Mouse (Mus musculus) right cerebral cortex, postnatal 10 days (tissue): Measurements from ENCODE around the gene Zfp184.
"Not testable (repeated sequence)": the region's sequence is repeated elsewhere in the genome, so short reads cannot be mapped to it uniquely, and the experiment has no call there.

ENCODE experiments used
- DNase-seq, 2 experiments: peaks; one replicate each; pipeline ENCODE4 v3.0.0; 2021; ENCODE audit warnings: low spot score in 2 of 2

Zfp184 gene

DNA sequence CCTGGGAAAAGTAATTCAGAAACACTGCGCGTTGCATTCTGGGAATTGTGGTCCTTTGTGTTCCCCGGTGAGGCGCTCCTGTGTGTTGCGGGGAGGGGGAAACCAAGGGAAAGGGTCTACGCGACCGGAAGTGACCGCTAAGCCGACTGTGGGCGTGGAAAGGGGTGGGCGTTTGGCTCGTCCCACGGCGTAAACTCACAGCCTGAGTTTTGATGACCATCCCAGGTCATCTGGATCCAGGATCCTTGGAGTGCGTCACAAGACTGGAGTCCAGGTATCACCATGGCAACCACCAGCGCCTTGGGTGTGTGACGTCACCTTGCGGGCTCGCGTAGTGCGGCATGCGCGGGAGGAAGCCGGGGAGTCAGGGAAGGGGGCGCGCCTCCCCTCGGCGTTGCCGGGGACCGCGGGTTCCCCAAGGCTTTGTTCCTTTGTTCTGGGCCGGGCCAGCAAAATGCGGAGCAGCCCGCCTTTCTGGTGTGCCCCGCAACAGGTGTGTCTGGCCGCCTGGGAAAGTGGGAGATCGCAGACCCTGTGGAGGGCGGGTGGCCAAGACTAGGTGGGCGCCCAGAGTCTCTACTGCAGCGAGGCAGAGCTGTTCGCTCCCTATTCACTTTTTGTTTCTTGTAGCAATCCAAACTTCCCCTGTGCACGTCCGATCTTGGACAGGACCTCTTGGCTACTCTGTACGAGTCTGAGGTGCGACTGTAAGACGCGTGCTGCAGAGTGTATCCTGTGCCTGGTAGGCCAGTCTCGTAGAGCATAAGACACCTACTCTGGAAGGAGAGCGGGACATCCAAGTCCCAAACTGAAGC, at the start of gene Zfp184:
Zfp184 (plus strand) TSS at position 169 of the 815 bp plus-strand sequence.
- DNase-seq, result peak; percentile 95 to 96

DNA sequence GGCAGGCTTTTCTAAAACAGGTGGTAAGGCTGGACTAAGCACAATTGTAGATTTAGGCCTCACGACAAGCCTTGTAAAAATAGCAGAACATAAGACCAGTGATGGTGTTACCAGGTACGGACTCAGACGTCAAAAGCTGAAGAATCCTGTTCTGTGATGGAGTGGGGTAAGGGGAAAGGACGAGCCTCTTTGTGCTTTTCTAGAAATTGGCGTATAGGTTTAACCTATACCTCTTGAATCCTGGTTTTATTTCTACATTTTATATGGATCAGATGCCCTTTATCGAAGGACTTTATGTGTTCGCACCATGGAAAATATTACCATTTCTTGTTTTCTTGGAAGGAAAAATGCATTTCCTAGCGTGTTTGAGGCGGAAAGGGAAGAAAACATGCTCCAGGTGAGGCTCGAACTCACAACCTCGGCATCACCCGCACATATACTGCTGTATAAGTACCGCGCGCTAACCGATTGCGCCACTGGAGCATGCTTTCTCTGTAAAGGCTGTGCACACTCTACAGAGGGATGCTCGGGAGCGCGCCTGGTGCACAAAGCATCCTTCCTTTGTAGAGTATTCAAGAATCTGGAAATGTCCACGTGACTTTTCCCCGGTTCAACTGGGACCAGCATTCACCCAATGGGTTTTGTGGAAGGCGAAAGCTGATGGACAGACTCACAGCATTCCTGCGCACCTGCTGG, 48.2 kb upstream of the Zfp184 start:
- DNase-seq, result peak; percentile 92 to 93

DNA sequence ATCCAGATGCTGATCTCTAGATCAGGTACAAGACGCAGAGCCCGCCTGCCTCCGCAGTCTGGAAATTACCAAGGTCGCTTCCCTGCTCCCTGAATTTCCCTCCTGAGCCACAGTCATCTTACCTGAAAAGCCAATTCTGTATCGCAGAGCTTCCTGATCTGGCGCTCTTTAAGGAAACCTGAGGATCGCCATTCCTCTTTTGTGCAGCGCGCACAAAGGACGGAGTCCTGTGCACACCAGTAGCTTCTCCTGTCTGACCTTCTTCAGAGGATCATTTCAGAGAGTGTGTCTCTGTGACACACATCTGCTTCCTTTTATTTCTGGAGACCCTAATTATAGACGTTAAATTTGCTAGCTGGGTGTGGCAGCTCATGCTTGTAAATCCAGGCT, 47.7 kb upstream of the Zfp184 start:
- no peak for DNase-seq

DNA sequence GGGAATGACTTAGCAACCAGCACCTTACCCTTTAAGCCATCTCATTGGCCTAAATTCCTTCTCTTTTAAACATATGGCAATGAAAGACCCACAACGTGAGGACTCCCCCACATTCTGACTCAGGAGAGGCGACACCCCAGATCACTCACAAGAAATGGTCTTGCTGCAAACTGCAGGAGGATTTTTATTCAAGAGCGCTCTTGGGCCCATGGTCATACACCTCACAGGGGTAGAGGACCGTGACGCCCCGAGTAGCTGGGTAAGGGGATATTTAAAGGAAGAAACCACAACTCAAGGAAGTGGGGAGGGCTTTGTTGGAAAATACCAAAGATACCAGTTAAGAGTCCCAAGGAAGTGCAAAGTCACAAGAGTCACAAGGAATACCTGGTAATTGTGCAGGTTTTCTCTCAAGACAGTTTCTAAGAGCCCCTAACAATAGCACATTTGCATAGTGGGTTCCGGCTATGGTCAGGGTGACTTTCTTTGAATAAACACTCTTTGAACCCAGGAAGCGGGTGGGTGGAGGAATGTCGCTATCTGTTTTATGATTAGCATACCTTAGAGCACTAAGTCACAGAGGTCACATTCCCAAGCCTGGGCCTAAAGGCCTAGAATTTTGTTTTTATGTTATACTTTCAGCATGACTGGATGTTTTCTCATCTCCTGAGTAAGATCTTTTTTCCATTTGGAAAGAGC, 43.9 kb upstream of the Zfp184 start:
- DNase-seq, result not testable (repeated sequence)

DNA sequence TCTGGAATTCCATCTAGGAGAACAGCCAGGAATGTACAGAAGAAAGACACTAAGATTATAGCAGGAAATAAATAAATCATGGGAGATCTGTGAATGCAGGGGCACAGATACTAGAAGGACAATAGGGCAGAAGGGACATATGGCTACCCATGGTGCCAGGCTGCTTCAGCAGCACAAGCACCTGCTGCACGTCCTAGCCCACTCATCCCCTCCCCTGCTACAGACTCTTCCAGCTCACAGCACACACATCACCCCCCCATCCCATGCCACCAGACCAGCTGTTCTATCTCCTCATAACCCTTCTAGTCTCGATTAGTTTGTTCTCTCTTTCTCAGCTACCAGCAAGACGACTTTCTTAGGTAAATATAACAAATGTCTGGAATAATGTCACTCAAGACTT, 41.4 kb upstream of the Zfp184 start:
- no peak for DNase-seq

DNA sequence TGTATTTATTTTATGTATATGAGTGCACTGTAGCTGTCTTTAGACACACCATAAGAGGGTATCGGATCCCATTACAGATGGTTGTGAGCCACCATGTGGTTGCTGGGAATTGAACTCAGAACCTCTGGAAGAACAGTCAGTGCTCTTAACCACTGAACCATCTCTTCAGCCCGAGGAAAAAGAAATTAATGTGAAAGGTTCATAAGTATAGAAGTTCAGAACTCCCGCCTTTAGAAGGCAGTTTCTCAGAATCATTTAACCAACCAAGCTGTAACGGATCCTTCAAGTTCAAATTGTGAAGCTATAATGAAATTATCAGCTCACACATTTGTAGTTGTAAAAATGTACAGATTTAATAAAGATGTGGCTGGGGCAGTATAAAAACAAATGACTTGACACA, 40.8 kb upstream of the Zfp184 start:
- not testable (repeated sequence) for DNase-seq

DNA sequence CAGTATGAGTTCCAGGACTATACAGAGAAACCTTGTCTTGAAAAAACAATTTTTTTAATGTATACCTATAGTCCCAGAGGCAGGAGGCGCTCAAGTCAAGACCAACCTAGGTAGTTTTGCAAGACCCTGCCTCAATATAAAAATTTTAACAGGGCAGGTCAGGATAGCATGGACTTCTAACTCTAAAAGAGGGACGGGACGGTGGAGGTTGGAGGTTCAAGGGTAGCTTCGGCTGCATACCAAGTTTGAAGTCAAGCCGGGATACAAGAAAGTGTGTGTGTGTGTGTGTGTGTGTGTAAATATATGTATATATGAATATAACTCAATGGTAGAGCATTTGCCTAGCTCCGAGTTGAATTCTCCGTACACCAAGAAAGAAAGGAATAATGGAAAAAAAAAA, 38.6 kb upstream of the Zfp184 start:
- DNase-seq, result no peak

DNA sequence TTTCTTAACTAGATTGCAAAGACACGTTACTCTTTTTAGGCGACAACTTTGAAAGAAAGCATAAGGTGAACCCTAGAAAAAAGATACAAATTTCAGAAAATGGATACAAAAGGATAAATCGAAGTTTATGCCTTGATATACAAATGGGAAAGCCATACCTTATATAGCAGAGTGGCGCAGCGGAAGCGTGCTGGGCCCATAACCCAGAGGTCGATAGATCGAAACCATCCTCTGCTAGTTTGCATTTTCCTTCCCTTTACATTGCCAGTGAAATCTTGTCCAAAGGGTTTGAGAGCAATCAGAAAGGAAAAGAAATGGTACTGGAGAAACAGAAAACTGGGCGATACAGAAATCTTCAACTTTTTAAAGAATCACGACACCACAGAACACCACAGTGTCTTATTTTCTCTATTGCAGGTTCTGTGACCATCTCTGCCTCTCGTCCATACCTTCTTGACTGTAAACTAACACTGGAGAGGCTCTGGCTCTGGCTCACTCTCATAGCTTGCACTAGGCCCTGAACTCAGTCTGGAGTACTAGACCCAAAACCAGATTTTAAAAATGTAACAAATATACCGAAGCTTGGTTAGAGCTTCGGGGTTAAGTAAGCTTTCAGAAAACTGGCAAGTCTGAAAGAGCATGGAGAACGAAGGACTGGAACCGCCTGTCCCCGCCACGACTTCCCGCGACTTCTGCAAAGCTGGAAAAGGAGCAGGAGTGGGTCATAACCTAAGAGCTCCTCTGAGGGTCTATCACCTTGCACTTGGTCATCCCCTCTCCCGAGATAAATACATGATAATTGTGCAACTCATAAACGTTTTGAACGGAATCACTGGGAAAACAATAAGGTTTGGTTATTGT, 37.7 kb upstream of the Zfp184 start:
- DNase-seq, result no peak

DNA sequence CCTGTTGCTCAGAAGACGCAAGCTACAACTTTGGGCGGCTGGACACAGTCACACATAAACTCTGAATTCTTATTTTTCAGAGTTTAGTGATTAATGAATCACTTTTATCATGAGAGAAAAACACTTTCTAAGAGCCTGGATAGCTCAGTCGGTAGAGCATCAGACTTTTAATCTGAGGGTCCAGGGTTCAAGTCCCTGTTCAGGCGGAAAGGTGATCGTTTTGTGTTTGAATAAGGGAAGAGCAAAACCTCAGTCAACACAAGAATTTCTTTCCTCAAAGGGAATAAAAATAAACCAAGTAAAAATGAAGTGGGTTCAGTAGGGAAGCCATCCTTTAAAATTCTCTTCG, 37.1 kb upstream of the Zfp184 start:
- DNase-seq, result not testable (repeated sequence)

DNA sequence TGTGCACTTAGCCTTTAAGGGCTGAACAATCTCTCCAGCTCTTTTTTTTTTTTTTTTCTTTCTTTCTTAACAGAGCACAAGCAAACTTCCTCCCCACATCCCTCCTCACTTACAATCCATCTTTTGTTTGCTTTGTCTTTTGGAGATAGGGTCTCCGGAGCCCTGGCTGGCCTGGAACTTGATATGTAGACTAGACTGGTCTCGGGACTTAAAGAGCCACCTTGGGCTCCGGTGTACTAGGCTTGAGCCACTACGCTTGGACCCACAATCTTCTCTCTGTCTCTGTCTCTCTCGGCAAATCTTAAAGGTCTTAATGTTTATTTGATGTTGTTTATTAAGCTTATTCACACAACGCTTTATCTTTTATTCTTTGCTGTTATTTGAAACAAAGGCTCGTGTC, 34.2 kb upstream of the Zfp184 start:
- no peak for DNase-seq

DNA sequence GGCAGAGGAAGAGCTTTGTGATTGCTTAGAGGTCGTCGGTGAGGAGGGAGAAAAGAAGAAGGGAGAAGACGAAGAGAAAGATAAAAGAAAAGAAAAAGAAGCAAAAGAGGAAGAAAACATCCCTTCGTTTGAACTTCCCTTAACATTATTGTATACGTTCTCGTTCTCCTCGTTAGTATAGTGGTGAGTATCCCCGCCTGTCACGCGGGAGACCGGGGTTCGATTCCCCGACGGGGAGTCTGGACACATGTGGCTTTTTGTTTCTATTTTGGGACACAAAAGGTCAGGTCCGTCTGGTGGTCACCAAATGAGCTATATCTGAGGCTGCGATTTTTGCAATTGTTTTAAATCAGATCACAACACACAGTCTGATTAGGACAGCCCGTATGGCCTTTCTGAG, 33.7 kb upstream of the Zfp184 start:
- peak in 1 of 2 experiments; percentile 63 for DNase-seq

DNA sequence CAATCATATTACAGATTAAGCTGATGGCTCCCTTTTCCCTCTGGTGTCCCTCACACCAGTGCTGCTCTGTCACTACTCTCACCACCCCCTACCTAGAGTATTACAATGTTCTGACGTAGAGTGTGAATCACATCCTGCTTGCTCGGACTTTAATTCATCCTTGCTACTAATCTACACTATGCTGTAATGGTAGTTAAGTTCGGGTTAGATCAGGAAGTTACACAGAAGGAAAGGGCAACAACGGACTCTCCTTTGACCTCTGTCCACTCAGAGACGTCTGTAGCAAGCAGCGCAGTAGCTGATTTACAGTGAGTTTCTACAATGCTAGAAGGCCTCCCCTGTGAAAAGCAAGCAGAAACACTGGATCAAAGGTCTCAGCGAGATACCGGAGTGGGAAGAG, 31.0 kb upstream of the Zfp184 start:
- no peak for DNase-seq

DNA sequence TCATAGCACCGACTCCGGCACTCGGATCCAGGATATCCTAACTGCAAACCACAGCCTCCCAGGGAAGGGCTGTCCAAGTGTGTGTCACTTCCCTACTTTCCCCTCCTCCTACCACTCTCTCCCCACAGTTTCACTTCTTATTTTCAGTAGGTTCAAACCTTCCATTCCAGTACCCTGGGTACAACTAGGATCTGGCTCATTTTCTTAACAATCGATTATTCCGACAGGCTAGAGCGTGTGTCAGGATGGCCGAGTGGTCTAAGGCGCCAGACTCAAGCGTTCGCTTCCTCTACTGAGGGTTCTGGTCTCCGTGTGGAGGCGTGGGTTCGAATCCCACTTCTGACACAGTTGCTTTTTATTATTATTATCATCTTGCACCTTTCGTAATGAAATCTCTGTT, 30.3 kb upstream of the Zfp184 start:
- peak in 1 of 2 experiments; percentile 52 for DNase-seq

DNA sequence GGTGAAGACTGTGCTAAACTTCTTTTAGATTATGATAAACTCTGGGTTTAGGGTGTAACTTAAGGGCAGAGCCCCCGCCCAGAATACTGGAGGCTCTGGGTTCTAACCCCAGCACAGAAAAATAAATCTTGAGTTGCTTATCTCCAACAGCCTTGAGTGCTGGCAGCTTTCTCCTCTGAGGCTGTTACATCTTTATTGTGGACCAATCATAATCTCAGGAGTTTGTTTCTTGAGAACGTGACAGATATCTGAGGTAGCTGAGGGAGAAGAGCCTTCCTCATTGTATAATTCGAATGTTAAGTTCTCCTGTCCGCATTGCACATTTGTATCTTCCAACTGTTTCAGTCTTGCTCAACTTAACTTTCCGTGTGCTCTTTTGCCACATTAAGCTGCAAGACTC, 29.4 kb upstream of the Zfp184 start:
- DNase-seq, result no peak

DNA sequence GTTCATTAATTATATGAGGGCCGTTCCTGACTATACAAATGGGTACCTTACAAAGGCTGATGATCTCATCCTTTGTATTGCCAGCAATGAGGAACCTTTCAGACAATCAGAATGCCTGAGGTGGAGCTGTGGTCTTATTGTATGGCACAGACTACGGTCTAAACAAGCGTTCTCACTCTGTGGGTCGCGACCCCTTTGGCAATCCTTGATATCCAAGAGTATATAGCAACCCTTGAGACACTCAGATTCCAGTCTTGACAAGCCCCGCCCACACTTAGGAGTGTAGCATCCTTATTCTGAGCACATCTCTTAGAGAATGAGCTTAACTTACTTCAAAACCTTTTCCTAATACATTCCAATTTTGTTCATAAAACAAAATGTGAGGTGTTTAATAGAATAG, 28.8 kb upstream of the Zfp184 start:
- no peak for DNase-seq

DNA sequence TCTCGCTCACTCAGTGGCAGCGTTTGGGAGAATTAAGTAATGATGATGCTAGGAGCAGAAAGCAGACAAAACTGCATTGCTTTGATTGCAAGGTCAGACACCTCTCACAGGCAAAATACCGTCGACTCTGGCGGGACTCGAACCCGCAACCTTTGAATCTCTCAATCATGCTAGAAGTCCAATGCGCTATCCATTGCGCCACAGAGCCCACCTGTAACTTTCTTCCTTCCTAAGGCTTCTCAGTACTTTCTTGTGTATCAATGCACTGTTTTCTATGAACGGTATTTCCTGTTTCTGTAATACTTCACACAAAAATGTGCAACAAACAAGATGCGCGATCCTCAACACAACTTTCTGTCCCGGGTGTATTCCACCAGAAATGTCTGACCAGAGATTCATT, 27.9 kb upstream of the Zfp184 start:
- no peak for DNase-seq

DNA sequence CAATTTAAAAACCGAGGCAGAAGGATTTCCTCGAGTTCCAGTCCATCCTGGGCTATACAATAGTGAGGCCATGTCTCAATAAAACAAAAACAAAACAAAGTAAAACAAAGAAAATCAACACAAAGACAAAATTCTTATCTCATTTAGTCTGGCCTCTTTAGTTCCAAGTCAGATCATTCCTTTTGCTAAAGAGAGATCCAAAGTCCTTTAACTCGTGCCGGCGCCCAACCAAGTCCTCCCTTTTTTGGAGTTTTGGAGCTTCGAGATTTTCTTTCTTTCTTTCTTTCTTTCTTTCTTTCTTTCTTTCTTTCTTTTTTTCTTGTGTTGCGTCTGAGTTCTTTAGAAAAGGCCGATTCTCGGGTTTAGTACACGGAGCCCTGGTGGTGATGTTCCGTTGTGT, 27.4 kb upstream of the Zfp184 start:
- DNase-seq, result no peak

DNA sequence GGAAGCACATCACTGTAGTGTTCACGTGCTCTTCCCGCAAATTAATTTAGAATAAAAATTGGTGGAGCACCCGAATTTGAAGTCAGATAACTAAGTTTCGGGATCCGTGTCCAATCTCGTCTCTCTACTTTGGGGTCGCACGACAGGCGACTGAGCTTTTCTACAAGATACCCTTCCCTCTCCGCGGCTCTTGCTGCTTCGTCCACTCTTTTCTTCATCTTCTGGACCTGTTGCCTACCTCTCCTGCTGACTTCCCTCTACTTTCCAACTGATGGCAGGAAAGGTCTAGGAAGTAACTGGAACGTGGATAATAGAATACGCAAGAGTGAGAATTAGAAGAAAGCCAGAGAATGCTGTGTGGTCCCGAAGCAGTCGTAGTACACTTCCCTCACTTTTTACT, 26.9 kb upstream of the Zfp184 start:
- no peak for DNase-seq

DNA sequence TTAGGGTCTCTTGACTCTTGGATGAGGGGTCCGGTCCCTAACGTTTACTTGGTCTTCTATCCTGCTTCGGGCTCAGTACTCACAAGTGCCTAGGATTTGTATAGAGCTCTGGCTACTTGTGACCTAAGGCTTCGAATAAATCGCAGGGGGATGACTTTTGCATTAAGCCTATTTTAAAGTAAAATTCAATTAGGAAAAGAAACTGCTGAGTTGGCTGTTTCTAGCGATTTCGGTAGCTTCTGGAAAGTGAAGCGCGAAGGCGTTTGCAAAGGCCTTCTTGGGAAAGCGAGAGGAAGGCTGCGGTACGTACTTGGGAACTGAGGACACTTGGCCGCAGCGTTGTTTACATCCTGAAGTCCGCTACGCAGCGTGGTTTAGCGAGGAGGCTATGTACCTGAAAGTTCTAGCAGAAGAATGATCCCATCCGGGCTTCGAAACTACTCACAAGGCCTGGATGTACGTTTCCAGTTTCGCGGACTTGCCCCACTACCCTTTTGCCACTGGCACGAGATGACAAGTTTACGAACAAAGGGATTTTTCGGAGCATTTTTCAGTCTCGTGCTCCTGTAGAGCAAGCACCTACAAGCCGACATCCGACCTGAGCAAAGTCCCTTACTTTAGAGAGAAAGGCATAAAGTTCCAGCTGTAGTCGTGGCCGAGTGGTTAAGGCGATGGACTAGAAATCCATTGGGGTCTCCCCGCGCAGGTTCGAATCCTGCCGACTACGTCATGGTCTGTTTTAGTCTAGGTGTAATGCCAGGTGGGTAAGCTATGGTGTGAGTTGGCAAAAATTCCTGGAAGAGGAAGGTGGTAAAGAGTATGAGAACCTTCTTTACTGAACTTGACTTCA, 26.1 kb upstream of the Zfp184 start:
- peak in 1 of 2 experiments; percentile 65 for DNase-seq

DNA sequence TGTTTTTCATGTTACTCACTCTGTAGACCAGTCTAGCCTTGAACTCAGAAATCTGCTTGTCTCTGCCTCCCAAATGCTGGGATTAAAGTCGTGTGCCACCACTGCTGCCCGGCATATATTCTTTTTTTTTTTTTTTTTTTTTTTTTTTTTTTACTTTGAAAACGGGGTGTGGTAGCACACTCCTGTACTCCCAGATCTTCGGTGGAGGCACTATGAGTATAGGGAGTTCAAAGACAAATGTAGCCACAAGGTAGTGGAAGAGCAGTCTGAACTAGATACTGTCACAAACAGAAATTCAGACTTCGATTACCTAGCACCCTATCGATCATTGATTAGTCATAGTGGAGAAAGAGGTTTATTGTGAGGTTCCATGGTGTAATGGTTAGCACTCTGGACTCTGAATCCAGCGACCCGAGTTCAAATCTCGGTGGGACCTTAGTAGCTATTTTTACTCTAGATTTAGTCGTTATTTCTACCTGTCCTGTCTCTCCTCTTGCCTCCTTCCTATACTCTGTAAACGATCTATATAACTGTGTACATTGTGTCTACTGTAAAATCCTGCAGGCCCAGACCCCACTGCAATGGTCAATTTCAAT, 25.0 kb upstream of the Zfp184 start:
- DNase-seq, result no peak
